Mouse (Mus musculus) frontal cortex, postnatal 10 days (tissue): ENCODE measurements at regions not wholly inside any gene's neighbourhood (a gene's known extent, or its start where the extent isn't known, plus 50 kb on each side); places are given as distances from the start of the nearest gene placed in this dataset.

Source experiments
- DNase-seq, 2 experiments: peaks; one replicate each; pipeline ENCODE4 v3.0.0; 2022; ENCODE audit warnings: low spot score in 2 of 2, mixed read lengths in 1 of 2

GRCm38 (mm10) chr15:59954345-59954744 is 62.1 kb downstream of the 4933412E24Rik start:
- DNase-seq: peak; percentile 32 to 40

- no peak for DNase-seq
These were observed 62.6 kb downstream of the 4933412E24Rik start for GRCm38 (mm10) chr15:59953857-59954256.

GRCm38 (mm10) chr15:59950617-59951216 is 65.7 kb downstream of the 4933412E24Rik start:
- no peak for DNase-seq

- no peak for DNase-seq
These were observed 71.2 kb downstream of the 4933412E24Rik start for GRCm38 (mm10) chr15:59945208-59945607.

GRCm38 (mm10) chr15:59936486-59936885 is 79.9 kb downstream of the 4933412E24Rik start:
- DNase-seq: no peak

GRCm38 (mm10) chr15:59913860-59914259 is 102.6 kb downstream of the 4933412E24Rik start:
- no peak for DNase-seq

- DNase-seq: no peak
These were observed 108.1 kb downstream of the 4933412E24Rik start for GRCm38 (mm10) chr15:59908300-59908699.

- no peak for DNase-seq
These were observed 110.3 kb downstream of the 4933412E24Rik start for GRCm38 (mm10) chr15:59905832-59906797.

- no peak for DNase-seq
These were observed 111.7 kb downstream of the 4933412E24Rik start for GRCm38 (mm10) chr15:59904741-59905140.

- DNase-seq: no peak
These were observed 127.4 kb downstream of the 4933412E24Rik start for GRCm38 (mm10) chr15:59888996-59889395.

GRCm38 (mm10) chr15:59888131-59888459 is 128.3 kb downstream of the 4933412E24Rik start:
- DNase-seq: no peak

GRCm38 (mm10) chr15:59887381-59888130 is 128.9 kb downstream of the 4933412E24Rik start:
- DNase-seq: no peak

GRCm38 (mm10) chr15:59886036-59886435 is 130.4 kb downstream of the 4933412E24Rik start:
- no peak for DNase-seq

GRCm38 (mm10) chr15:59882444-59882843 is 134.0 kb downstream of the 4933412E24Rik start:
- no peak for DNase-seq

- DNase-seq: no peak
These were observed 136.0 kb downstream of the 4933412E24Rik start for GRCm38 (mm10) chr15:59880426-59880825.

- DNase-seq: no peak
These were observed 137.1 kb downstream of the 4933412E24Rik start for GRCm38 (mm10) chr15:59879311-59879710.

- DNase-seq: no peak
These were observed 140.1 kb downstream of the 4933412E24Rik start for GRCm38 (mm10) chr15:59876279-59876742.

GRCm38 (mm10) chr15:59866701-59867100 is 149.7 kb downstream of the 4933412E24Rik start:
- no peak for DNase-seq

GRCm38 (mm10) chr15:59864746-59865499 is 151.5 kb downstream of the 4933412E24Rik start:
- DNase-seq: no peak

- no peak for DNase-seq
These were observed 164.0 kb downstream of the 4933412E24Rik start for GRCm38 (mm10) chr15:59852271-59853000.
